Mouse (Mus musculus) thymus, adult 2 months (tissue): ENCODE results near the gene Ttyh2. TPM values are rescaled to one million over a fixed set of nuclear protein-coding genes. Genes with fewer than 3 reads are reported as not detected.

Experiments used
- DNase-seq: peaks from one replicate; pipeline ENCODE4 v3.0.0; 2021
- H3K27ac ChIP-seq: fragments of 200-500 bp; 2 replicates; pipeline ENCODE4 v1.5.1; 2012; ENCODE audit warnings: low read length, control low read depth; ENCODE audit not compliant: control insufficient read depth, insufficient read depth
- H3K27me3 ChIP-seq: fragments of 200-500 bp; 2 replicates; pipeline ENCODE4 v1.6.1; 2012; ENCODE audit warnings: mild to moderate bottlenecking, low read length, moderate library complexity, mixed read lengths; ENCODE audit not compliant: control insufficient read depth, insufficient read depth
- H3K36me3 ChIP-seq: fragments of 200-500 bp; 2 replicates; pipeline ENCODE4 v1.6.1; 2012; ENCODE audit warnings: mild to moderate bottlenecking, low read length, moderate library complexity; ENCODE audit not compliant: control insufficient read depth, insufficient read depth
- H3K4me1 ChIP-seq: fragments of 200-500 bp; replicated peaks from 2 replicates; pipeline ENCODE4 v1.6.1; 2012; ENCODE audit warnings: low read length; ENCODE audit not compliant: control insufficient read depth, insufficient read depth
- H3K4me3 ChIP-seq: fragments of 200-500 bp; 2 replicates; pipeline ENCODE4 v1.5.1; 2012; ENCODE audit warnings: mild to moderate bottlenecking, low read length, control low read depth, moderate library complexity; ENCODE audit not compliant: control insufficient read depth, insufficient read depth
- CTCF ChIP-seq: fragments of 200-500 bp; IDR thresholded peaks from 2 replicates; pipeline ENCODE4 v1.5.1; 2012; ENCODE audit warnings: mild to moderate bottlenecking, control low read depth, low read length, moderate library complexity, borderline replicate concordance; ENCODE audit not compliant: control insufficient read depth, poor library complexity, insufficient read depth; ENCODE audit errors: extremely low read depth
- POLR2A ChIP-seq: fragments of 200-500 bp; IDR thresholded peaks from 2 replicates; pipeline ENCODE4 v1.6.1; 2012; ENCODE audit warnings: mild to moderate bottlenecking, low read length, control low read depth, moderate library complexity; ENCODE audit not compliant: control insufficient read depth, poor library complexity, insufficient read depth; ENCODE audit errors: extremely low read depth
- WGBS: fragments of 180-500 bp; shearing (Covaris S2); methylation state at CpG from one replicate; pipeline ENCODE4 v1.1.7; 2018; 5-methylcytosine and 5-hydroxymethylcytosine counted together
- polyA plus RNA-seq: library from polyadenylated mRNA; depleted of rRNA; stranded (reverse); fragments of >200 nt; gene quantifications from 2 replicates; pipeline ENCODE4 v1.2.3, GENCODE M21; 2012

Gene Ttyh2
- polyA plus RNA-seq, 1 experiment, result 17.3 TPM

GRCm38 (mm10) chr11:114642926-114643325, 32.3 kb upstream of the Ttyh2 start:
- Histone ChIP-seq H3K4me1 (peaks cover 8% of the 10 kb centered on the region), H3K27ac (no peak overlapping the region), H3K36me3 (no peaks in the 10 kb centered on the region), H3K4me3 (no peak overlapping the region), H3K27me3 (no peaks in the 10 kb centered on the region)
- 88% methylated on average over 11 of the region's 11 CpGs for WGBS
- TF ChIP-seq POLR2A (no peak), CTCF (no peak)
- DNase-seq, result no peak

GRCm38 (mm10) chr11:114644122-114644521, 31.1 kb upstream of the Ttyh2 start:
- Histone ChIP-seq H3K4me3 (no peak overlapping the region), H3K27me3 (no peaks in the 10 kb centered on the region), H3K4me1 (peaks cover 8% of the 10 kb centered on the region), H3K27ac (no peak overlapping the region), H3K36me3 (no peaks in the 10 kb centered on the region)
- DNase-seq, result no peak
- TF ChIP-seq POLR2A, result no peak
- TF ChIP-seq CTCF, result no peak
- WGBS, result 55% methylated on average over 2 of the region's 2 CpGs

- no peaks in the 10 kb centered on the region for H3K36me3 ChIP-seq
- 72% methylated on average over 4 of the region's 4 CpGs for WGBS
- H3K4me1 ChIP-seq, result peaks cover under 1% of the 10 kb centered on the region
- H3K4me3 ChIP-seq, result no peak overlapping the region
- no peak for TF ChIP-seq POLR2A
- no peak for TF ChIP-seq CTCF
- no peaks in the 10 kb centered on the region for H3K27me3 ChIP-seq
- DNase-seq, result no peak
- H3K27ac ChIP-seq, result no peak overlapping the region
These were observed 25.7 kb upstream of the Ttyh2 start for GRCm38 (mm10) chr11:114649510-114649909.

- Histone ChIP-seq H3K4me3 (no peak overlapping the region), H3K27ac (no peak overlapping the region), H3K4me1 (peaks cover 12% of the 10 kb centered on the region), H3K36me3 (no peaks in the 10 kb centered on the region), H3K27me3 (no peaks in the 10 kb centered on the region)
- no peak for DNase-seq
- TF ChIP-seq POLR2A (no peak), CTCF (no peak)
- 5% methylated on average over 16 of the region's 16 CpGs for WGBS
These were observed 22.7 kb upstream of the Ttyh2 start for GRCm38 (mm10) chr11:114652531-114652930.

GRCm38 (mm10) chr11:114653664-114654063, 21.6 kb upstream of the Ttyh2 start:
- WGBS, result 20% methylated on average over 6 of the region's 6 CpGs
- no peak for TF ChIP-seq POLR2A
- no peak for TF ChIP-seq CTCF
- Histone ChIP-seq H3K27me3 (no peaks in the 10 kb centered on the region), H3K36me3 (no peaks in the 10 kb centered on the region), H3K4me3 (no peak overlapping the region), H3K4me1 (peaks cover 12% of the 10 kb centered on the region), H3K27ac (no peak overlapping the region)
- DNase-seq, result no peak

- no peak overlapping the region for H3K4me3 ChIP-seq
- TF ChIP-seq POLR2A (no peak), CTCF (no peak)
- peaks cover 12% of the 10 kb centered on the region for H3K4me1 ChIP-seq
- no peak for DNase-seq
- 35% methylated on average over 5 of the region's 5 CpGs for WGBS
- H3K36me3 ChIP-seq, result no peaks in the 10 kb centered on the region
- H3K27me3 ChIP-seq, result no peaks in the 10 kb centered on the region
- no peak overlapping the region for H3K27ac ChIP-seq
These were observed 20.7 kb upstream of the Ttyh2 start for GRCm38 (mm10) chr11:114654552-114654951.
